Mouse (Mus musculus): ENCODE data around the gene Gmeb2. TPM values are rescaled to one million over a fixed set of nuclear protein-coding genes. Genes with fewer than 3 reads are reported as not detected.
A peak's percentile ranks its signal among the peaks of the same experiment; 100 is the strongest.

Gmeb2 gene
- polyA plus RNA-seq, 1 experiment: 28.7 TPM

DNA sequence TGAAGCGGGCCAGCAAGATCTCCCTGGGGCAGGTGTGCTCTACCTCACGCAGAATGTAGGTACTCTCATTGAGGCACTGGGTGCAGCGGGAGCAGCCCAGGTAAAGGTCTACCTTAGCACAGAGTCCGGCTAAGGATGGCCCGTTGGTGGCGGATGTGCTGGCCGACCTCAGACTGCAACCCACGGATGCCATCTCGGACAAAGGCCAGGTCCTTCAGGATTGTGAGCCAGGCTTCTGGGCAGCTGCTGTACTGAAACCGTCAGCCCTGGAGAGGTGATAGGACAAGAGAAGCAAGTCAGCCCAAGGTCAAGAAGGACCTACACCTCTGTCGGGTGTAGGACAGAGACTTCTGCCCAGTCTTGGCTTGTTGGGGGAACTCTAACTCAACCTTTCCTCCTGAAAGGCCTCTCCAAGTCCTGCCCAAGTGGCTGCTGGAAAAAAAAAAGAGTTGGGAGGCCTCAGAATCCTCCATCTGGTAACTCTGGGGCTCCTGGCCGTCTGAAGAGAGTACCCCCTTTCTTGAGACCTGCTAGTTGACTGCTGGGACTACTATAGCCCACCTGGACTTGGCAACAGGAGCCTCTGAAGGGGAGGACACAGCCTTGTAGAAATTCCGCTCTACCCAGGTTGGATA is 46.9 kb downstream of the Gmeb2 start:
- peak overlapping the region; percentile 84 for H3K4me3 ChIP-seq (replicated peaks; ENCODE audit: control insufficient read depth, low read depth, low read length)
- 89% methylated on average over 13 of the region's 13 CpGs for WGBS
- TF ChIP-seq POLR2A (IDR thresholded peaks at IDR 0.05; ENCODE audit: borderline replicate concordance, control insufficient read depth, low read depth, low read length) (no peak), CTCF (IDR thresholded peaks at IDR 0.05; ENCODE audit: control insufficient read depth, insufficient read depth, low read length) (no peak)
- H3K4me1 ChIP-seq (ENCODE audit: control insufficient read depth, insufficient read depth, low read length): peaks cover 6% of the 10 kb centered on the region; the same call in 1 of the 2 replicates
- no peak overlapping the region for H3K27ac ChIP-seq (ENCODE audit: control insufficient read depth, insufficient read depth, low read depth, low read length, poor library complexity)

GRCm38 (mm10) chr2:181239261-181239660 is 48.6 kb downstream of the Gmeb2 start:
- TF ChIP-seq CTCF (IDR thresholded peaks at IDR 0.05; ENCODE audit: control insufficient read depth, insufficient read depth, low read length) (no peak), POLR2A (IDR thresholded peaks at IDR 0.05; ENCODE audit: borderline replicate concordance, control insufficient read depth, low read depth, low read length) (no peak)
- Histone ChIP-seq H3K27ac (ENCODE audit: control insufficient read depth, insufficient read depth, low read depth, low read length, poor library complexity) (no peak overlapping the region), H3K4me3 (replicated peaks; ENCODE audit: control insufficient read depth, low read depth, low read length) (no peak overlapping the region), H3K4me1 (ENCODE audit: control insufficient read depth, insufficient read depth, low read length) (peaks cover 6% of the 10 kb centered on the region; the same call in 1 of the 2 replicates)
- WGBS: 94% methylated on average over 9 of the region's 9 CpGs

DNA sequence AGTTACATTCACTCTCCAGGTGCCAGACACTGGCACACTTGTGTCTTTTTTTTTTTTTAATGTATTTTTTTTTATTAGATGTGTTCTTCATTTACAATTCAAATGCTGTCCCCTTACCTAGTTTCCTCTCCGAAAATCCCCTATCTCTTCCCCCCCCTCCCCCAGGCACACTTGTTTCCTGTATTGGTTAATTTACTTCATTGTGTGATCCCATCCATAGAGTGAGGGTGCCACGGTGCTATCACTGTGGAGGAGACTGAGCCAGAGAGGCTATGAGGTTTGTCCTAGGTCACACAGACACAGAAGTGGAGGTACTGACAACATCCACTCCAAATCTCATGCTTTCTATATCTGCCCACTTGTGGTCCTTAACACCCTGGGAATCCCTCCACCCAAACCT is 49.0 kb downstream of the Gmeb2 start:
- TF ChIP-seq POLR2A (IDR thresholded peaks at IDR 0.05; ENCODE audit: borderline replicate concordance, control insufficient read depth, low read depth, low read length) (no peak), CTCF (IDR thresholded peaks at IDR 0.05; ENCODE audit: control insufficient read depth, insufficient read depth, low read length) (no peak)
- Histone ChIP-seq H3K4me1 (ENCODE audit: control insufficient read depth, insufficient read depth, low read length) (peaks cover 6% of the 10 kb centered on the region; the same call in 1 of the 2 replicates), H3K27ac (ENCODE audit: control insufficient read depth, insufficient read depth, low read depth, low read length, poor library complexity) (no peak overlapping the region), H3K4me3 (replicated peaks; ENCODE audit: control insufficient read depth, low read depth, low read length) (no peak overlapping the region)
- 44% methylated on average over 2 of the region's 2 CpGs for WGBS

DNA sequence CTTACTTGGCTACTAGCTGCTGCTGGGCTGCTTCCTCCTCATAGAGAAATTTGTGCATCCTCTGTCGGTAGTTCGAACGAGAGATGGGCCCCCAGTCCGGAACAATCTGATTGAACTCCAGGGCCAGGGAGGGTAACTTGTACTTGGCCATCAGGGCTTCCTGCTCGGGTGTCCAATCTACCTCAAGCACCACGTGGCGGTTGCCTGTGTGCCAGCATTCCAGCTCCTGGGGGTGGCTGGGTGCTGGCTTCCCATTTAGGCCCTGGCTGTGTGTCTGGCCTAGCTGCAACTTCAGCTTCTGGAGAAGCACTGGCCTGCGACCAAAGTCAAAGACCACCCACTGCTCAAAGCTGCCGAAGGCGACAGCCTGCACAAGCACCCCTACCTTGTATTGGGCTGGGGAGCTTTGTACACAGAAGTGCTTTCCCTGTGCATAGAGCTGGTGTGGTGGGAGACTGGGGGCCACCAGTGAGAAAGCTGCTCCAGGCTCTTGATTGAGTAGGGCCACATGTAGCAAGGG is 49.7 kb downstream of the Gmeb2 start:
- no peak for TF ChIP-seq POLR2A (IDR thresholded peaks at IDR 0.05; ENCODE audit: borderline replicate concordance, control insufficient read depth, low read depth, low read length)
- TF ChIP-seq CTCF (IDR thresholded peaks at IDR 0.05; ENCODE audit: control insufficient read depth, insufficient read depth, low read length): no peak
- whole genome bisulfite sequencing: 86% methylated on average over 10 of the region's 10 CpGs
- H3K4me1 ChIP-seq (ENCODE audit: control insufficient read depth, insufficient read depth, low read length): peaks cover 6% of the 10 kb centered on the region; the same call in 1 of the 2 replicates
- H3K27ac ChIP-seq (ENCODE audit: control insufficient read depth, insufficient read depth, low read depth, low read length, poor library complexity): no peak overlapping the region
- H3K4me3 ChIP-seq (replicated peaks; ENCODE audit: control insufficient read depth, low read depth, low read length): no peak overlapping the region

DNA sequence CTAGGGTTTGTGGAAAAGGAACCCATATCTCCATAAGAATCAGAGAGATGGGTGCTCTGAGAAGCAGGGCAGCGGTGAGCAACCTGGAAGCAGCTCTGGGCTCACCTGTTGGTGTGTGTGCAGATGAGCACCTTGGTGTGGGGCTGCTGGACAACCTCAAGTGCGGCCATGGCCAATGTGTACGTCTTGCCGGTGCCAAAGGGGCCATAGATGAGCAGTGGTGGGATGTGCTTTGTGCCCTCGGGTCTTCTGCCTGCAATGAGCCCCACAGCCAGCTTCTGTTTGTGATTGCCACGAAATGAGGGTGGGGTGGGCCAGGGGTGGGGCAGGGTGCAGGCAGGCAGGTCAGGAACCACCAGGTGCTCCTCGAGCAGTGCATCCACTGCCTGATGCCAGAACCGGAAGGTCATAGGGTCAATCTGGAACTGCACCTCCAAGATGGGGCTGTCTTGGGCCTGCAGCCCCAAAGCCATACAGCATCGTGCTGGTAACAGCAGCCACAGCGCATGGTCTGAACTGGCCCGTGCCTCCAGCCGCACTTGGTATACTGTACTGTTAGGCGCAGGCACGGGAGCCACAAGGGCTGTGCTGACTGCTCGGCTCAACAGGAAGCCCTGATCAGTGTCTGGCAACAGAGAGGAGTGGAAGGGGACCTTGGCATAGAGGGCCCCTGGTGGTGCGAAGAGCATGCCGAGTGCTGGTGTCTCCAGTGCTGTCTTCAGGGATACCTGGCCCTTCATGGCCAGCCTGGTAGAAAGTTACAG is 50.4 kb downstream of the Gmeb2 start:
- Histone ChIP-seq H3K4me3 (replicated peaks; ENCODE audit: control insufficient read depth, low read depth, low read length) (no peak overlapping the region), H3K4me1 (ENCODE audit: control insufficient read depth, insufficient read depth, low read length) (peaks cover 6% of the 10 kb centered on the region; the same call in 1 of the 2 replicates), H3K27ac (ENCODE audit: control insufficient read depth, insufficient read depth, low read depth, low read length, poor library complexity) (no peak overlapping the region)
- no peak for TF ChIP-seq POLR2A (IDR thresholded peaks at IDR 0.05; ENCODE audit: borderline replicate concordance, control insufficient read depth, low read depth, low read length)
- no peak for TF ChIP-seq CTCF (IDR thresholded peaks at IDR 0.05; ENCODE audit: control insufficient read depth, insufficient read depth, low read length)
- 90% methylated on average over 17 of the region's 17 CpGs for WGBS

- Histone ChIP-seq H3K4me3 (replicated peaks; ENCODE audit: control insufficient read depth, low read depth, low read length) (no peak overlapping the region), H3K27ac (ENCODE audit: control insufficient read depth, insufficient read depth, low read depth, low read length, poor library complexity) (no peak overlapping the region), H3K4me1 (ENCODE audit: control insufficient read depth, insufficient read depth, low read length) (peaks cover 6% of the 10 kb centered on the region; the same call in 1 of the 2 replicates)
- TF ChIP-seq CTCF (IDR thresholded peaks at IDR 0.05; ENCODE audit: control insufficient read depth, insufficient read depth, low read length) (peak; percentile 27; the same call in 1 of the 2 replicates), POLR2A (IDR thresholded peaks at IDR 0.05; ENCODE audit: borderline replicate concordance, control insufficient read depth, low read depth, low read length) (no peak)
- WGBS: 87% methylated on average over 23 of the region's 23 CpGs
These were observed 51.9 kb downstream of the Gmeb2 start for GRCm38 (mm10) chr2:181235681-181236566.

DNA sequence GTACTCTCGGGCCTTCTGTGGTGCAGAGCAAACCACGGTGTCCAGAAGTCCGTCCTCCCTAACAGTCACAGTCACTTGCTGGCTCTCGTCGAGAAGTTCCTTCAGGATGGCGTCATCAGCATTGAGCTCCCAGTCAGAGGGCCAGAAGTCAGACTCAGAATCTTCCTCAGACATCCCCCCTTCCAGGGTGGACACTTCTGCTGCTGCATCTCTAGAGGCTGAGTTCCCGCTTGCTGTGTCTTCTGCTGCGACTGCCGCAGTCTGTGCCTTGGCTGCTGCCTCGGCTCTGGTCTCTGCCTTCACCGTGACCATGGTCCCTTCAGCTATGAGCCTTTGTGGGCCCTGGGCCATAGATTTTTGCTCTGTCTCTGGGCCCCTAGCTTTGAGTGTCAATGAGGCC is 53.2 kb downstream of the Gmeb2 start:
- H3K4me3 ChIP-seq (replicated peaks; ENCODE audit: control insufficient read depth, low read depth, low read length): no peak overlapping the region
- WGBS: 93% methylated on average over 11 of the region's 11 CpGs
- no peak overlapping the region for H3K27ac ChIP-seq (ENCODE audit: control insufficient read depth, insufficient read depth, low read depth, low read length, poor library complexity)
- no peaks in the 10 kb centered on the region; the same call in 1 of the 2 replicates for H3K4me1 ChIP-seq (ENCODE audit: control insufficient read depth, insufficient read depth, low read length)
- TF ChIP-seq CTCF (IDR thresholded peaks at IDR 0.05; ENCODE audit: control insufficient read depth, insufficient read depth, low read length) (no peak), POLR2A (IDR thresholded peaks at IDR 0.05; ENCODE audit: borderline replicate concordance, control insufficient read depth, low read depth, low read length) (0 out of 2 replicates have a peak, but pooled peaks have one; percentile 16)
